Mouse (Mus musculus) cerebellum, postnatal 10 days (tissue): ENCODE data around the gene Ing3.

Experiments
- DNase-seq, 2 experiments: peaks; one replicate each; pipeline ENCODE4 v3.0.0; 2021; ENCODE audit warnings: mixed read lengths in 2 of 2

Ing3 gene

GRCm38 (mm10) chr6:21993070-21993469 is 43.7 kb downstream of the Ing3 start:
- no peak for DNase-seq

- DNase-seq, result no peak
Measured at GRCm38 (mm10) chr6:21998131-21998530, 48.8 kb downstream of the Ing3 start.

GRCm38 (mm10) chr6:21999025-21999424 is 49.7 kb downstream of the Ing3 start:
- DNase-seq, result no peak

- DNase-seq, result no peak
Measured at GRCm38 (mm10) chr6:22000086-22000485, 50.7 kb downstream of the Ing3 start.

GRCm38 (mm10) chr6:22000881-22001280 is 51.5 kb downstream of the Ing3 start:
- no peak for DNase-seq

- DNase-seq, result peak in 1 of 2 experiments; percentile 12
Measured at GRCm38 (mm10) chr6:22001284-22001916, 52.0 kb downstream of the Ing3 start.

- no peak for DNase-seq
Measured at GRCm38 (mm10) chr6:22002521-22003199, 53.3 kb downstream of the Ing3 start.

- DNase-seq, result no peak
Measured at GRCm38 (mm10) chr6:22003200-22003587, 53.8 kb downstream of the Ing3 start.

GRCm38 (mm10) chr6:22003959-22004543 is 54.7 kb downstream of the Ing3 start:
- DNase-seq, result no peak

- DNase-seq, result no peak
Measured at GRCm38 (mm10) chr6:22008346-22008745, 59.0 kb downstream of the Ing3 start.

GRCm38 (mm10) chr6:22010258-22010657 is 60.9 kb downstream of the Ing3 start:
- DNase-seq, result no peak

- DNase-seq, result no peak
Measured at GRCm38 (mm10) chr6:22010761-22011281, 61.5 kb downstream of the Ing3 start.

- DNase-seq, result no peak
Measured at GRCm38 (mm10) chr6:22011546-22011945, 62.2 kb downstream of the Ing3 start.

- DNase-seq, result no peak
Measured at GRCm38 (mm10) chr6:22012099-22012498, 62.7 kb downstream of the Ing3 start.

GRCm38 (mm10) chr6:22012501-22012900 is 63.1 kb downstream of the Ing3 start:
- DNase-seq, result no peak

- DNase-seq, result no peak
Measured at GRCm38 (mm10) chr6:22013394-22013793, 64.0 kb downstream of the Ing3 start.

- DNase-seq, result no peak
Measured at GRCm38 (mm10) chr6:22014291-22014911, 65.0 kb downstream of the Ing3 start.

- DNase-seq, result no peak
Measured at GRCm38 (mm10) chr6:22017631-22018030, 68.3 kb downstream of the Ing3 start.

- DNase-seq, result no peak
Measured at GRCm38 (mm10) chr6:22018768-22019445, 69.5 kb downstream of the Ing3 start.

- DNase-seq, result no peak
Measured at GRCm38 (mm10) chr6:22019637-22020036, 70.3 kb downstream of the Ing3 start.

- DNase-seq, result no peak
Measured at GRCm38 (mm10) chr6:22020696-22021095, 71.3 kb downstream of the Ing3 start.

- no peak for DNase-seq
Measured at GRCm38 (mm10) chr6:22021315-22021714, 71.9 kb downstream of the Ing3 start.

- DNase-seq, result no peak
Measured at GRCm38 (mm10) chr6:22024168-22024567, 74.8 kb downstream of the Ing3 start.
